Mouse (Mus musculus): ENCODE measurements at regions not wholly inside any gene's neighbourhood (a gene's known extent, or its start where the extent isn't known, plus 50 kb on each side); places are given as distances from the start of the nearest gene placed in this dataset.
A peak's percentile ranks its signal among the peaks of the same experiment; 100 is the strongest.
"Not testable (repeated sequence)": the region's sequence is repeated elsewhere in the genome, so short reads cannot be mapped to it uniquely, and the experiment has no call there.

- no peaks in the 10 kb centered on the region; the same call in 1 of the 2 replicates for H3K9me3 ChIP-seq (ENCODE audit: control insufficient read depth, low read length)
- H3K36me3 ChIP-seq (ENCODE audit: control insufficient read depth, insufficient read depth, low read length) = no peaks in the 10 kb centered on the region
- H3K27me3 ChIP-seq (ENCODE audit: control insufficient read depth, insufficient read depth, low read length) = no peaks in the 10 kb centered on the region
- ATAC-seq (ENCODE audit: insufficient number of reproducible peaks, low FRiP score, low TSS enrichment, low read depth) (no peak), DNase-seq (ENCODE audit: low spot score) (no peak)
- H3K4me2 ChIP-seq (ENCODE audit: low read depth, severe bottlenecking) = no peak overlapping the region
- 90% methylated on average over 25 of the region's 25 CpGs for WGBS
- no peak overlapping the region for H3K4me3 ChIP-seq (ENCODE audit: low read depth, low read length)
- H3K4me1 ChIP-seq (ENCODE audit: control insufficient read depth, insufficient read depth, low read length) = peaks cover 4% of the 10 kb centered on the region; the same call in 1 of the 2 replicates
- H3K9ac ChIP-seq (ENCODE audit: low read length) = no peak overlapping the region
- H3K27ac ChIP-seq (replicated peaks; ENCODE audit: low read depth, low read length) = no peak overlapping the region
Observed at GRCm38 (mm10) chr13:111871672-111872410, 63.0 kb upstream of the Map3k1 start.

- WGBS = 75% methylated on average over 3 of the region's 3 CpGs
- H3K27ac ChIP-seq (replicated peaks; ENCODE audit: low read depth, low read length) = no peak overlapping the region
- no peak overlapping the region for H3K9ac ChIP-seq (ENCODE audit: low read length)
- no peaks in the 10 kb centered on the region for H3K4me1 ChIP-seq (ENCODE audit: control insufficient read depth, insufficient read depth, low read length)
- no peak overlapping the region for H3K4me2 ChIP-seq (ENCODE audit: low read depth, severe bottlenecking)
- H3K36me3 ChIP-seq (ENCODE audit: control insufficient read depth, insufficient read depth, low read length) = no peaks in the 10 kb centered on the region
- no peak for ATAC-seq (ENCODE audit: insufficient number of reproducible peaks, low FRiP score, low TSS enrichment, low read depth)
- no peaks in the 10 kb centered on the region; the same call in 1 of the 2 replicates for H3K9me3 ChIP-seq (ENCODE audit: control insufficient read depth, low read length)
- H3K27me3 ChIP-seq (ENCODE audit: control insufficient read depth, insufficient read depth, low read length) = no peaks in the 10 kb centered on the region
- no peak for DNase-seq (ENCODE audit: low spot score)
- H3K4me3 ChIP-seq (ENCODE audit: low read depth, low read length) = no peak overlapping the region
Observed at GRCm38 (mm10) chr13:111874330-111874729, 65.5 kb upstream of the Map3k1 start.

GRCm38 (mm10) chr13:111876404-111876803, 67.6 kb upstream of the Map3k1 start:
- ATAC-seq (ENCODE audit: insufficient number of reproducible peaks, low FRiP score, low TSS enrichment, low read depth) = no peak
- no peak for DNase-seq (ENCODE audit: low spot score)

GRCm38 (mm10) chr13:111876847-111877246, 68.1 kb upstream of the Map3k1 start:
- H3K36me3 ChIP-seq (ENCODE audit: control insufficient read depth, insufficient read depth, low read length) = no peaks in the 10 kb centered on the region
- H3K27me3 ChIP-seq (ENCODE audit: control insufficient read depth, insufficient read depth, low read length) = no peaks in the 10 kb centered on the region
- no peak overlapping the region for H3K9ac ChIP-seq (ENCODE audit: low read length)
- no peak for ATAC-seq (ENCODE audit: insufficient number of reproducible peaks, low FRiP score, low TSS enrichment, low read depth)
- H3K4me3 ChIP-seq (ENCODE audit: low read depth, low read length) = no peak overlapping the region
- no peaks in the 10 kb centered on the region; the same call in 1 of the 2 replicates for H3K9me3 ChIP-seq (ENCODE audit: control insufficient read depth, low read length)
- no peak overlapping the region for H3K4me2 ChIP-seq (ENCODE audit: low read depth, severe bottlenecking)
- no peak overlapping the region for H3K27ac ChIP-seq (replicated peaks; ENCODE audit: low read depth, low read length)
- 81% methylated on average over 2 of the region's 2 CpGs for WGBS
- no peaks in the 10 kb centered on the region for H3K4me1 ChIP-seq (ENCODE audit: control insufficient read depth, insufficient read depth, low read length)
- no peak for DNase-seq (ENCODE audit: low spot score)

More at GRCm38 (mm10) chr13:111876404-111876803, 67.6 kb upstream of the Map3k1 start:
- H3K4me3 ChIP-seq (ENCODE audit: low read depth, low read length) = no peak overlapping the region
- 88% methylated on average over 3 of the region's 3 CpGs for WGBS
- no peaks in the 10 kb centered on the region for H3K36me3 ChIP-seq (ENCODE audit: control insufficient read depth, insufficient read depth, low read length)
- no peaks in the 10 kb centered on the region; the same call in 1 of the 2 replicates for H3K9me3 ChIP-seq (ENCODE audit: control insufficient read depth, low read length)
- no peaks in the 10 kb centered on the region for H3K27me3 ChIP-seq (ENCODE audit: control insufficient read depth, insufficient read depth, low read length)
- H3K9ac ChIP-seq (ENCODE audit: low read length) = no peak overlapping the region
- no peaks in the 10 kb centered on the region for H3K4me1 ChIP-seq (ENCODE audit: control insufficient read depth, insufficient read depth, low read length)
- no peak overlapping the region for H3K27ac ChIP-seq (replicated peaks; ENCODE audit: low read depth, low read length)
- H3K4me2 ChIP-seq (ENCODE audit: low read depth, severe bottlenecking) = no peak overlapping the region

- WGBS = 87% methylated on average over 17 of the region's 17 CpGs
Observed at GRCm38 (mm10) chr13:111883768-111884566, 75.2 kb upstream of the Map3k1 start.

GRCm38 (mm10) chr13:111890792-111891191, 82.0 kb upstream of the Map3k1 start:
- Histone ChIP-seq H3K27ac (replicated peaks; ENCODE audit: low read depth, low read length) (no peak overlapping the region), H3K36me3 (ENCODE audit: control insufficient read depth, insufficient read depth, low read length) (no peaks in the 10 kb centered on the region), H3K4me1 (ENCODE audit: control insufficient read depth, insufficient read depth, low read length) (no peaks in the 10 kb centered on the region), H3K4me3 (ENCODE audit: low read depth, low read length) (no peak overlapping the region), H3K9me3 (ENCODE audit: control insufficient read depth, low read length) (no peaks in the 10 kb centered on the region), H3K27me3 (ENCODE audit: control insufficient read depth, insufficient read depth, low read length) (no peaks in the 10 kb centered on the region), H3K4me2 (ENCODE audit: low read depth, severe bottlenecking) (no peak overlapping the region), H3K9ac (ENCODE audit: low read length) (no peak overlapping the region)
- WGBS = 83% methylated on average over 3 of the region's 3 CpGs
- DNase-seq (ENCODE audit: low spot score) (no peak), ATAC-seq (ENCODE audit: insufficient number of reproducible peaks, low FRiP score, low TSS enrichment, low read depth) (no peak)

More at GRCm38 (mm10) chr13:111883768-111884566, 75.2 kb upstream of the Map3k1 start:
- ATAC-seq (ENCODE audit: insufficient number of reproducible peaks, low FRiP score, low TSS enrichment, low read depth); H3K36me3 ChIP-seq (ENCODE audit: control insufficient read depth, insufficient read depth, low read length); H3K9me3 ChIP-seq (ENCODE audit: control insufficient read depth, low read length); H3K4me2 ChIP-seq (ENCODE audit: low read depth, severe bottlenecking); H3K27ac ChIP-seq (replicated peaks; ENCODE audit: low read depth, low read length); H3K4me1 ChIP-seq (ENCODE audit: control insufficient read depth, insufficient read depth, low read length); DNase-seq (ENCODE audit: low spot score); H3K4me3 ChIP-seq (ENCODE audit: low read depth, low read length); H3K27me3 ChIP-seq (ENCODE audit: control insufficient read depth, insufficient read depth, low read length); H3K9ac ChIP-seq (ENCODE audit: low read length): not testable (repeated sequence)

GRCm38 (mm10) chr13:111892141-111892540, 83.3 kb upstream of the Map3k1 start:
- no peak overlapping the region for H3K27ac ChIP-seq (replicated peaks; ENCODE audit: low read depth, low read length)
- 93% methylated on average over 8 of the region's 8 CpGs for WGBS

GRCm38 (mm10) chr13:111893221-111893713, 84.5 kb upstream of the Map3k1 start:
- Histone ChIP-seq H3K4me2 (ENCODE audit: low read depth, severe bottlenecking) (peak overlapping the region; percentile 13; the same call in 1 of the 2 replicates), H3K4me1 (ENCODE audit: control insufficient read depth, insufficient read depth, low read length) (no peaks in the 10 kb centered on the region), H3K9me3 (ENCODE audit: control insufficient read depth, low read length) (no peaks in the 10 kb centered on the region), H3K4me3 (ENCODE audit: low read depth, low read length) (no peak overlapping the region), H3K27ac (replicated peaks; ENCODE audit: low read depth, low read length) (no peak overlapping the region), H3K27me3 (ENCODE audit: control insufficient read depth, insufficient read depth, low read length) (no peaks in the 10 kb centered on the region), H3K9ac (ENCODE audit: low read length) (no peak overlapping the region), H3K36me3 (ENCODE audit: control insufficient read depth, insufficient read depth, low read length) (no peaks in the 10 kb centered on the region)
- DNase-seq (ENCODE audit: low spot score) (peak; percentile 30), ATAC-seq (ENCODE audit: insufficient number of reproducible peaks, low FRiP score, low TSS enrichment, low read depth) (no peak)
- whole genome bisulfite sequencing = 4% methylated on average over 14 of the region's 14 CpGs

More at GRCm38 (mm10) chr13:111892141-111892540, 83.3 kb upstream of the Map3k1 start:
- H3K4me2 ChIP-seq (ENCODE audit: low read depth, severe bottlenecking) = no peak overlapping the region
- ATAC-seq (ENCODE audit: insufficient number of reproducible peaks, low FRiP score, low TSS enrichment, low read depth) (no peak), DNase-seq (ENCODE audit: low spot score) (no peak)
- H3K27me3 ChIP-seq (ENCODE audit: control insufficient read depth, insufficient read depth, low read length) = no peaks in the 10 kb centered on the region
- no peaks in the 10 kb centered on the region for H3K9me3 ChIP-seq (ENCODE audit: control insufficient read depth, low read length)
- H3K4me3 ChIP-seq (ENCODE audit: low read depth, low read length) = no peak overlapping the region
- H3K4me1 ChIP-seq (ENCODE audit: control insufficient read depth, insufficient read depth, low read length) = no peaks in the 10 kb centered on the region
- H3K9ac ChIP-seq (ENCODE audit: low read length) = no peak overlapping the region
- H3K36me3 ChIP-seq (ENCODE audit: control insufficient read depth, insufficient read depth, low read length) = no peaks in the 10 kb centered on the region

Data from limb, embryonic 11.5 days (tissue).